Mouse (Mus musculus) midbrain, embryonic 11.5 days (tissue): ENCODE measurements around the gene Marveld1. TPM values are rescaled to one million over a fixed set of nuclear protein-coding genes. Genes with fewer than 3 reads are reported as not detected.
A peak's percentile ranks its signal among the peaks of the same experiment; 100 is the strongest.

Source experiments
- ATAC-seq: fragments of 200-750 bp; cut with Nextera tagmentation; 2 replicates; pipeline ENCODE4 v1.8.0; 2017; ENCODE audit warnings: moderate TSS enrichment, moderate library complexity; ENCODE audit not compliant: low FRiP score
- DNase-seq: peaks from one replicate; pipeline ENCODE4 v3.0.0; 2015; ENCODE audit warnings: low spot score; ENCODE audit errors: missing footprints
- H3K27ac ChIP-seq: fragments of 300-500 bp; sonication (generic); 2 replicates; pipeline ENCODE4 v1.5.1; 2014; ENCODE audit warnings: low read depth, low read length
- H3K27me3 ChIP-seq: fragments of 300-500 bp; sonication (generic); 2 replicates; pipeline ENCODE4 v1.6.1; 2014; ENCODE audit warnings: mild to moderate bottlenecking, low read length, moderate library complexity, mixed read lengths; ENCODE audit not compliant: control insufficient read depth, insufficient read depth
- H3K36me3 ChIP-seq: fragments of 300-500 bp; sonication (generic); 2 replicates; pipeline ENCODE4 v1.6.1; 2014; ENCODE audit warnings: mild to moderate bottlenecking, low read length, moderate library complexity, mixed read lengths; ENCODE audit not compliant: control insufficient read depth, insufficient read depth
- H3K4me1 ChIP-seq: fragments of 300-500 bp; sonication (generic); 2 replicates; pipeline ENCODE4 v1.6.1; 2014; ENCODE audit warnings: low read length; ENCODE audit not compliant: control insufficient read depth, insufficient read depth
- H3K4me2 ChIP-seq: fragments of 300-500 bp; sonication (generic); 2 replicates; pipeline ENCODE4 v1.6.1; 2014; ENCODE audit warnings: mild to moderate bottlenecking, moderate library complexity
- H3K4me3 ChIP-seq: fragments of 300-500 bp; sonication (generic); 2 replicates; pipeline ENCODE4 v1.5.1; 2014; ENCODE audit warnings: low read depth, low read length
- H3K9ac ChIP-seq: fragments of 300-500 bp; sonication (generic); 2 replicates; pipeline ENCODE4 v1.6.1; 2014; ENCODE audit warnings: low read length
- H3K9me3 ChIP-seq: fragments of 300-500 bp; sonication (generic); 2 replicates; pipeline ENCODE4 v1.6.1; 2016; ENCODE audit warnings: low read length; ENCODE audit not compliant: control insufficient read depth
- WGBS: fragments of 180-500 bp; shearing (Covaris S2); extraction: QIAGEN DNeasy Blood & Tissue Kit; methylation state at CpG from one replicate; pipeline ENCODE4 v1.1.7; 2014; 5-methylcytosine and 5-hydroxymethylcytosine counted together
- polyA plus RNA-seq: library from polyadenylated mRNA; unstranded; fragments of >200 nt; fragmentation: Nextera tagmentation; extraction: Ambion mirVana; gene quantifications from 2 replicates; pipeline ENCODE4 v1.2.1, GENCODE M21; 2014

The Marveld1 gene
- polyA plus RNA-seq, 1 experiment from 2014 or later, result 5.9 TPM

DNA sequence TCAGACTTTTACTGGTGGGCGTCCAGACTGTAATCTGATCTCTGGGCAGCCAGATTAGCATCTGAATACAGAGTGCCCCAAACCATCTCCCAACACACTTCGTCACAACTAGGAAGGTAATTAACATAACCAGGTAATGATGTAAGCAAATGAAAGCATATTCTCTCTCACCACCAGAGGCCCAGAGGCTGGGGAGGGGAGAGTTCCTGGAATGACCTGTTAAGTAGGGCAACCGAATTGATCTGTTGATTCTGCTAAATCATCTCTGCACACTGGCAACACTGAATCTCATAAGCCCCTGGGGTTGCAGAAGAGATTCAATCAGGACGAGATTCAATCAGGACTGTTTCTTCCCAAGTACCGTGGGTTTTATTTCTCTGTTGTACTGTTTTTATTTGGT, 11.1 kb upstream of the Marveld1 start:
- Histone ChIP-seq H3K36me3 (no peaks in the 10 kb centered on the region), H3K4me1 (peaks cover 5% of the 10 kb centered on the region; the same call in 1 of the 2 replicates), H3K9me3 (no peaks in the 10 kb centered on the region), H3K4me2 (no peak overlapping the region), H3K27ac (no peak overlapping the region), H3K9ac (no peak overlapping the region), H3K27me3 (no peaks in the 10 kb centered on the region), H3K4me3 (no peak overlapping the region)
- WGBS, result 28% methylated on average over 5 of the region's 5 CpGs
- no peak for DNase-seq
- no peak for ATAC-seq

DNA sequence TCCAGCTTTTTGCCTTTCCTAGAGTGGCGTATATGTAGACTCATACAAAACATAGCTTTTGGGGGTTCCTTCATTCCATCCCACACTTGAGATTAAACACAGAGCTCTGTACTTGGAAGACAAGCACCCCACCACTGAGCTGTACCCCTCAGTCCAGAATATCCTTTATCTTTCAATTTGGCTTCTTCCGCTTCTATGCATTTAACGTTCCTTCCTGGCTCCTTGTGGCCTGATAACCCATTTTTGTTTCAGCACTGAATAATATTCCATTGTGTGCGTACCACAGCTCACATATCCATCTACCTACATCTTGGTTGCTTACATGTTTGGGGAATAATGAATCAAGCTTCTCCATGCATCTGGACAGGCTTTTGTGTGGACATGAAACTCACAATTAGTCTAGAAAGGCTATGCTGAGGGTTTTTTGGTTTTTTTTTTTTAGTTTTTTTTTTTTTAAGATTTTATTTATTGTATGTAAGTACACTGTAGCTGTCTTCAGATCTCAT, 10.0 kb upstream of the Marveld1 start:
- H3K27me3 ChIP-seq, result no peaks in the 10 kb centered on the region
- no peaks in the 10 kb centered on the region for H3K36me3 ChIP-seq
- no peak overlapping the region for H3K4me3 ChIP-seq
- 94% methylated on average over 4 of the region's 4 CpGs for WGBS
- no peak overlapping the region for H3K4me2 ChIP-seq
- peaks cover 5% of the 10 kb centered on the region; the same call in 1 of the 2 replicates for H3K4me1 ChIP-seq
- no peaks in the 10 kb centered on the region for H3K9me3 ChIP-seq
- ATAC-seq (no peak), DNase-seq (no peak)
- no peak overlapping the region for H3K27ac ChIP-seq
- H3K9ac ChIP-seq, result no peak overlapping the region

DNA sequence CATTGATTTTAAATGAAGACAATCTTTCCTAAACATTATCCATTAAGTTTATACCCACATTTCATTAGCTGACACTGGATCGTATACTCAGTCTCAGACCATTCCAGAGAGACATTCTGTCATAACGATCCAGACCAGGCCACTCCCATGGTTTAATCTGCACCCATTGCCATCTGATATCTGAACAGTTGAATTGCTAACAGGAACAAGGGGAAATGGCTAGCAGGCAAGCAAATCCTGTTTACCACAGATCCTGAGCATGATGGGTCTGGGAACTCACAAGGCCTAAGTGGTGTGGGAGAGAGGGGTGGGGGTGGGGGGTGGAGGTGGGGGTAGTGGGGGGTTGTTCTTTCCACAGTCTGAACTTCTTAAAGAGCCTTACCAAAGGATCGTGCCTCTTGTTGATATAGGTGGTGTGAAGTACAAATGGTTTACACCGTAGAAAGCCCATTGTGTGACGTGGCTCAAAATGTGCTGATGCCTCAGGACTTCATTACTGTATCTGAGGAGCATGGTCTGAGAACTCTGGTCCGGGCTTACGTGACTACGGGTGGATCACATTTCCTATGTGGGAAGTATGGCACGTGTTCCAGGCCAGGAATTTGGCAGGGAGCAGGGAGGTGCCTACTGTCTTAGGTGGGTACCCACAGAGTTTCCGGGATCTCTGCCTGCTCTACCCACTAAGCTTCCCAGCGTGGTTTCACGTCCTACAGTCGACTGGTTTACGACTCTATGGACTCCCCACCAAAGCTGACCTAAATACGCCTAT, 8.5 kb upstream of the Marveld1 start:
- DNase-seq (no peak), ATAC-seq (no peak)
- Histone ChIP-seq H3K9ac (no peak overlapping the region), H3K27ac (no peak overlapping the region), H3K36me3 (no peaks in the 10 kb centered on the region), H3K9me3 (no peaks in the 10 kb centered on the region), H3K4me3 (no peak overlapping the region), H3K4me1 (peaks cover 5% of the 10 kb centered on the region; the same call in 1 of the 2 replicates), H3K4me2 (no peak overlapping the region), H3K27me3 (no peaks in the 10 kb centered on the region)
- 87% methylated on average over 15 of the region's 15 CpGs for WGBS

DNA sequence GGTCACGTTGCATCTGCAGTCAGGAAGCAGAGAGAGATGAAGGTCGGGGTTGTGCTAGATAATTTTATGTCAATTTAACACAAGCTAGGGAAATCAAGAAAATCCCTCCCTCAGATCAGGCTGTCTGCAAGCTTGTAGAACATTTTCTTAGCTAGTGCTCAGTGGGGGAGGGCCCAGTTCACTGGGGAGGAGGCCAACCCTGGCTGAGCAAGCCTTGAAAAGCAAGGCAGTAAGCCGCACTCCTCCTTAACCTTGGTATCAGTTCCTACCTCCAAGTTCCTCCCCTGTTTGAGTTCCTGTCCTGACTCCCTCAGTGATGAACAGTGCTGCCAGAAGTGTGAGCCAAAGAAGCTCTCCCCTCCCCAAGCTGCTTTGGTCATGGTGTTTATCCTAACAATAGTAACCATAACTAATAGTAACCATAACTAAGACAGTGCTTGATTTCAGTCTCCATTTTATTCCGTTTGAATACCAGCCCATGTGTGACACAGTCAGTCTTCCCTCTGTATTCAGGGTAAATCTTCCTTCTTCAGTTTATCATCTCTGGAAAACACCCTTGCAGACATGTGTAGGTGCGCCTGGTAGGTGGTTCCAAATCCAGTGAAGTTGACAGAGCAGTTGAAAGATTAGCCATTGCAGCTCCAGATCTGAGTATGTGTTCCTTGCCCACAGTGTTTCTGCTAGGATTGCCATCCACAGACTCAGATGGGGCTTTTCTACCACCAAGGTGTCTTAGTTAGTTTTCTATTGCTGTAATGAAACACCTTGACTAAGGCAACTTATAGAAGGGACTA, 7.3 kb upstream of the Marveld1 start:
- no peak overlapping the region for H3K4me2 ChIP-seq
- no peak overlapping the region for H3K27ac ChIP-seq
- no peak overlapping the region for H3K9ac ChIP-seq
- 80% methylated on average over 5 of the region's 5 CpGs for WGBS
- no peaks in the 10 kb centered on the region for H3K27me3 ChIP-seq
- H3K4me1 ChIP-seq, result peaks cover 5% of the 10 kb centered on the region; the same call in 1 of the 2 replicates
- H3K36me3 ChIP-seq, result no peaks in the 10 kb centered on the region
- DNase-seq (no peak), ATAC-seq (no peak)
- H3K9me3 ChIP-seq, result no peaks in the 10 kb centered on the region
- no peak overlapping the region for H3K4me3 ChIP-seq

DNA sequence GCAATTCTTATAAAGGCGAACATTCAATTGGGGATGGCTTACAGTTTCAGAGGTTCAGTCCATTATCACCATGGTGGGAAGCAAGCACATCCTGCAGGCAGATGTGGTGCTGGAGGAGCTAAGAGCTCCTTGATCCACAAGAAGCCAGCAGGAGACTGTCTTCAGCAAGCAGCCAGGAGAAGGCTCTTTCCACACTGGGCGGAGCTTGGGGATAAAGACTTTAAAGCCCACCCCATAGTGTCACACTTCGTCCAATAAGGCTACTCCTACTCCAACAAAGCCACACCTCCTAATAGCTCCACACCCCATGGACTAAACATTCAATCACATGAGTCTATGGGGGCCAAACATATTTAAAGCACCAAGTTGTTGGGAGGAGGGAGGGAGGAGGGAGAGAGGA, 5.2 kb upstream of the Marveld1 start:
- ATAC-seq (no peak), DNase-seq (no peak)
- H3K4me3 ChIP-seq, result no peak overlapping the region
- no peak overlapping the region for H3K27ac ChIP-seq
- H3K4me2 ChIP-seq, result no peak overlapping the region
- WGBS, result 72% methylated on average over 3 of the region's 3 CpGs
- no peak overlapping the region for H3K9ac ChIP-seq
- no peaks in the 10 kb centered on the region for H3K36me3 ChIP-seq
- H3K27me3 ChIP-seq, result peaks cover 10% of the 10 kb centered on the region
- no peaks in the 10 kb centered on the region for H3K9me3 ChIP-seq
- H3K4me1 ChIP-seq, result no peaks in the 10 kb centered on the region

DNA sequence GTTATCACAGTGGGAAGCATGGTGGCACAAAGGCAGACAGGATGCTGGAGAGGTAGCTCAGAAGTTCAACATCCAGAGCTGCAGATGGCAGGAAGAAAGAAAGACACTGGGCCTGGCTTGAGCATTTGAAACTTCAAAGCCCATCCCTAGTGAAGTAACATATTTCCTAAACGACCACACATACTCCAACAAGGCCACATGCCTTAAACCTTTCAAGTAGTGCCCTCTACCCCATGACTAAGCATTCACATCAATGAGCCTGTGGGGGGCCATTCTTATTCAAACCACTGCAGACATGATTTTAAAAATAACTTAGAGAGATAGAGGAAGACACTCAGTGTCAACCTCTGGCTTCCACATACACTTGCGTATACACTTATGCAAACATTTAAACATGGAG, 4.4 kb upstream of the Marveld1 start:
- H3K9me3 ChIP-seq, result no peaks in the 10 kb centered on the region
- ATAC-seq, result no peak
- no peak overlapping the region for H3K4me2 ChIP-seq
- peaks cover 13% of the 10 kb centered on the region for H3K27me3 ChIP-seq
- WGBS, result 85% methylated on average over 2 of the region's 2 CpGs
- H3K27ac ChIP-seq, result no peak overlapping the region
- no peaks in the 10 kb centered on the region for H3K4me1 ChIP-seq
- no peak for DNase-seq
- no peaks in the 10 kb centered on the region for H3K36me3 ChIP-seq
- H3K9ac ChIP-seq, result no peak overlapping the region
- no peak overlapping the region for H3K4me3 ChIP-seq

DNA sequence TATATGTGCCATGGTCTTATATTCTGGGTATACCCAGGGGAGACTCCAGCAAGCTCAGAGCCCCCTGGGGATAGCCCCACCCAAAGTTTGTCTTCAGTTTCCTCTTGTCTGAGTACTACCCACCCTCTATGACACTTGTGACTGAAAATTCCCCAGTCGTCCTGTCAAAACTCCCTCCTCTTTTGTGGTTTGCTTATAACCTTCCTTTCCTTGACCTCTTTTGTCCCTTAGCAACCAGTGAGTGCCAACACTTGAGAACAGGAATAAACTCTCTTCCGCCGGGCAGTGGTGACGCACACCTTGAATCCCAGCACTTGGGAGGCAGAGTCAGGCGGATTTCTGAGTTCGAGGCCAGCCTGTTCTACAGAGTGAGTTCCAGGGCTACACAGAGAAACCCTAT, 3.1 kb upstream of the Marveld1 start:
- Histone ChIP-seq H3K9me3 (no peaks in the 10 kb centered on the region), H3K36me3 (no peaks in the 10 kb centered on the region), H3K9ac (no peak overlapping the region), H3K4me3 (no peak overlapping the region), H3K27me3 (peaks cover 23% of the 10 kb centered on the region), H3K27ac (no peak overlapping the region), H3K4me1 (peaks cover 5% of the 10 kb centered on the region; the same call in 1 of the 2 replicates), H3K4me2 (no peak overlapping the region)
- no peak for ATAC-seq
- DNase-seq, result no peak
- WGBS, result 56% methylated on average over 6 of the region's 6 CpGs

DNA sequence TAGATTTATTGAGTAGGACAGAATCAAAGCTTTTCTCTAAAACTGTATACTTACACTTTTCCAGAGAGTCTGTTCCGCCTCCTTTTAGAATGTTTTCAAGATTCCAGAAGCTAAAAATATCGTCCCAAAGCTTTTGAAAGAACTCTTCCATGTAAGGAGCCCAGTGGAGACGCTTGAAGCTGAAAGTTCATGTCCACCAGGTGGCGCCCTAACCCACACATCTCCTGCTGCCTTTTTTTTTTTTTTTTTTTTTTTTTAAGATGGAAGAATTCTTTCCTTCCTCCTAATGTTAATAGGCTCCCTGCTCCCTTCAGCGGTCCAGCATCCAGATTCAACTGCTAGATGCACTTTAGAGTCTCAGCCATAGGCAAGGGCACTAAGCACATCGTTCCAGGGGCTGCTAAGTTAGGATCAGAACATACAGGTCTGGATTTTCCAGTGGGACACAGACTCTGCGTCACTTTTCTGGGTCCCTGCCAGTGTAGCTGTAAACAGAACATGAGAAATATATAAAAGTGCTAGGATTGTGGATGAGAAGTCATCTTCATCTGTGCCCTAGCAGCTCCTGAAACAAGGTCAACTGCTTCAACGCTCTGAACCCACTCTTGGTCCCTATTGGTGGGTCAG, 2.5 kb upstream of the Marveld1 start:
- peaks cover 27% of the 10 kb centered on the region for H3K27me3 ChIP-seq
- H3K4me1 ChIP-seq, result peaks cover 5% of the 10 kb centered on the region
- no peak overlapping the region for H3K4me3 ChIP-seq
- DNase-seq (peak; percentile 98), ATAC-seq (no peak)
- no peak overlapping the region for H3K27ac ChIP-seq
- 29% methylated on average over 8 of the region's 8 CpGs for WGBS
- H3K4me2 ChIP-seq, result no peak overlapping the region
- H3K9me3 ChIP-seq, result no peaks in the 10 kb centered on the region
- H3K9ac ChIP-seq, result no peak overlapping the region
- H3K36me3 ChIP-seq, result no peaks in the 10 kb centered on the region

DNA sequence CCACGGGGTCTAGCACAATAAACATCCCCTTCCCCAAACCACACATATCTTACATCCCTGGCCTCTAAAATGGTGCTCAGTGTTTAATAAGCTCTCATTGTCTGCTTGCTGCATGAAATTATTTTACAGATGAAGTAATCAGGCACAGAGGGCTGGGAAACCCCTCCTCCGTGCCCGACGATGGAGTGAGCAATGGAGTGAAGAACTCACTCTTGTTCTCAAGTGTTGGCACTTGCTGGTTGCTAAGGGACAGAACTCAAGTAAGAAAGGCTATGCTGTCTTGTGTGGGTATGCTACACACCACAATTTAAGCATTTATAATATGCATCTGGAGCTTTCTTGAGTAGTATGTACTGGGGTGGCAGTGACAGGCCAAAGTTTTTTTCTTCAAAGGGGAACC, 2.0 kb upstream of the Marveld1 start:
- DNase-seq (no peak), ATAC-seq (no peak)
- no peak overlapping the region for H3K4me3 ChIP-seq
- H3K4me1 ChIP-seq, result peaks cover 5% of the 10 kb centered on the region
- H3K9me3 ChIP-seq, result no peaks in the 10 kb centered on the region
- H3K27ac ChIP-seq, result no peak overlapping the region
- H3K27me3 ChIP-seq, result peaks cover 28% of the 10 kb centered on the region
- H3K36me3 ChIP-seq, result no peaks in the 10 kb centered on the region
- H3K4me2 ChIP-seq, result no peak overlapping the region
- WGBS, result 75% methylated on average over 4 of the region's 4 CpGs
- H3K9ac ChIP-seq, result no peak overlapping the region
